Mouse (Mus musculus): ENCODE results near the gene Gng8.
A peak's percentile ranks its signal among the peaks of the same experiment; 100 is the strongest.

Gng8 gene

GRCm38 (mm10) chr7:16891641-16892351 is at the start of gene Gng8:
Gng8 (plus strand) TSS chr7:16891786.
- peak; percentile 93 for DNase-seq (ENCODE audit: low read depth, low spot score)

GRCm38 (mm10) chr7:16842645-16843063 is 48.9 kb upstream of the Gng8 start, which contains the start of gene Prkd2:
Prkd2 (plus strand) TSS chr7:16842902.
- peak; percentile 89 for DNase-seq (ENCODE audit: low read depth, low spot score)

GRCm38 (mm10) chr7:16843441-16844171 is 48.0 kb upstream of the Gng8 start:
- peak; percentile 60 for DNase-seq (ENCODE audit: low read depth, low spot score)

- no peak for DNase-seq (ENCODE audit: low read depth, low spot score)
These were observed 46.9 kb upstream of the Gng8 start for GRCm38 (mm10) chr7:16844696-16845071.

GRCm38 (mm10) chr7:16845072-16845819 is 46.3 kb upstream of the Gng8 start:
- DNase-seq (ENCODE audit: low read depth, low spot score) = peak; percentile 68

GRCm38 (mm10) chr7:16845820-16846167 is 45.8 kb upstream of the Gng8 start:
- DNase-seq (ENCODE audit: low read depth, low spot score) = no peak

- no peak for DNase-seq (ENCODE audit: low read depth, low spot score)
These were observed 44.8 kb upstream of the Gng8 start for GRCm38 (mm10) chr7:16846775-16847174.

- no peak for DNase-seq (ENCODE audit: low read depth, low spot score)
These were observed 44.1 kb upstream of the Gng8 start for GRCm38 (mm10) chr7:16847507-16847906.

GRCm38 (mm10) chr7:16848579-16848978 is 43.0 kb upstream of the Gng8 start:
- peak; percentile 76 for DNase-seq (ENCODE audit: low read depth, low spot score)

- DNase-seq (ENCODE audit: low read depth, low spot score) = no peak
These were observed 40.0 kb upstream of the Gng8 start for GRCm38 (mm10) chr7:16851636-16852035.

- no peak for DNase-seq (ENCODE audit: low read depth, low spot score)
These were observed 38.2 kb upstream of the Gng8 start for GRCm38 (mm10) chr7:16853302-16853831.

- peak; percentile 85 for DNase-seq (ENCODE audit: low read depth, low spot score)
These were observed 33.2 kb upstream of the Gng8 start for GRCm38 (mm10) chr7:16858336-16858735.

- DNase-seq (ENCODE audit: low read depth, low spot score) = peak; percentile 82
These were observed 31.5 kb upstream of the Gng8 start for GRCm38 (mm10) chr7:16859902-16860651.

GRCm38 (mm10) chr7:16867488-16867887 is 24.1 kb upstream of the Gng8 start:
- no peak for DNase-seq (ENCODE audit: low read depth, low spot score)

- no peak for DNase-seq (ENCODE audit: low read depth, low spot score)
These were observed 22.1 kb upstream of the Gng8 start for GRCm38 (mm10) chr7:16869497-16869896.

- no peak for DNase-seq (ENCODE audit: low read depth, low spot score)
These were observed 20.0 kb upstream of the Gng8 start for GRCm38 (mm10) chr7:16871600-16871999.

- DNase-seq (ENCODE audit: low read depth, low spot score) = no peak
These were observed 19.1 kb upstream of the Gng8 start for GRCm38 (mm10) chr7:16872478-16872877.

- DNase-seq (ENCODE audit: low read depth, low spot score) = peak; percentile 37
These were observed 18.2 kb upstream of the Gng8 start for GRCm38 (mm10) chr7:16873392-16873791.

GRCm38 (mm10) chr7:16874190-16874589 is 17.4 kb upstream of the Gng8 start:
- peak; percentile 91 for DNase-seq (ENCODE audit: low read depth, low spot score)

GRCm38 (mm10) chr7:16874756-16875309 is 16.8 kb upstream of the Gng8 start:
- peak; percentile 98 for DNase-seq (ENCODE audit: low read depth, low spot score)

- no peak for DNase-seq (ENCODE audit: low read depth, low spot score)
These were observed 16.5 kb upstream of the Gng8 start, which contains the start of gene Dact3 for GRCm38 (mm10) chr7:16875310-16875325. Dact3 (plus strand) TSS chr7:16875317.

- DNase-seq (ENCODE audit: low read depth, low spot score) = no peak
These were observed 16.3 kb upstream of the Gng8 start for GRCm38 (mm10) chr7:16875326-16875725.
